Mouse (Mus musculus): Measurements from ENCODE around the gene Pan2.
"Not testable (repeated sequence)": the region's sequence is repeated elsewhere in the genome, so short reads cannot be mapped to it uniquely, and the experiment has no call there.

Pan2 gene

GRCm38 (mm10) chr10:128303126-128304021 is at the start of gene Pan2:
Pan2 (plus strand) TSS chr10:128303335.
- DNase-seq (ENCODE audit: low read depth, low spot score), result peak; percentile 100

GRCm38 (mm10) chr10:128253677-128254255 is 49.4 kb upstream of the Pan2 start, which contains the start of gene Apon:
Apon (plus strand) TSS chr10:128254096.
- DNase-seq (ENCODE audit: low read depth, low spot score), result no peak

GRCm38 (mm10) chr10:128255925-128256324 is 47.2 kb upstream of the Pan2 start:
- no peak for DNase-seq (ENCODE audit: low read depth, low spot score)

- DNase-seq (ENCODE audit: low read depth, low spot score), result no peak
These were observed 46.8 kb upstream of the Pan2 start for GRCm38 (mm10) chr10:128256328-128256727.

- peak; percentile 87 for DNase-seq (ENCODE audit: low read depth, low spot score)
These were observed 44.2 kb upstream of the Pan2 start for GRCm38 (mm10) chr10:128258953-128259352.

GRCm38 (mm10) chr10:128259946-128260345 is 43.2 kb upstream of the Pan2 start:
- peak; percentile 62 for DNase-seq (ENCODE audit: low read depth, low spot score)

- DNase-seq (ENCODE audit: low read depth, low spot score), result peak; percentile 22
These were observed 42.8 kb upstream of the Pan2 start for GRCm38 (mm10) chr10:128260376-128260775.

GRCm38 (mm10) chr10:128262300-128262699 is 40.8 kb upstream of the Pan2 start:
- DNase-seq (ENCODE audit: low read depth, low spot score), result no peak

GRCm38 (mm10) chr10:128263393-128264310 is 39.5 kb upstream of the Pan2 start:
- peak; percentile 90 for DNase-seq (ENCODE audit: low read depth, low spot score)

GRCm38 (mm10) chr10:128268371-128268770 is 34.8 kb upstream of the Pan2 start, which contains the start of gene Apof:
Apof (plus strand) TSS chr10:128268671.
- DNase-seq (ENCODE audit: low read depth, low spot score), result no peak

GRCm38 (mm10) chr10:128269206-128269910 is 33.8 kb upstream of the Pan2 start:
- no peak for DNase-seq (ENCODE audit: low read depth, low spot score)

- peak; percentile 98 for DNase-seq (ENCODE audit: low read depth, low spot score)
These were observed 32.8 kb upstream of the Pan2 start, which contains the start of gene Stat2 for GRCm38 (mm10) chr10:128270287-128270841. Stat2 (plus strand) TSS chr10:128270559.

- no peak for DNase-seq (ENCODE audit: low read depth, low spot score)
These were observed 32.3 kb upstream of the Pan2 start for GRCm38 (mm10) chr10:128270866-128271265.

- DNase-seq (ENCODE audit: low read depth, low spot score), result peak; percentile 22
These were observed 31.3 kb upstream of the Pan2 start for GRCm38 (mm10) chr10:128271883-128272282.

GRCm38 (mm10) chr10:128272819-128273439 is 30.2 kb upstream of the Pan2 start:
- not testable (repeated sequence) for DNase-seq (ENCODE audit: low read depth, low spot score)

- not testable (repeated sequence) for DNase-seq (ENCODE audit: low read depth, low spot score)
These were observed 27.8 kb upstream of the Pan2 start for GRCm38 (mm10) chr10:128275374-128275773.

- DNase-seq (ENCODE audit: low read depth, low spot score), result no peak
These were observed 25.0 kb upstream of the Pan2 start for GRCm38 (mm10) chr10:128278158-128278557.

GRCm38 (mm10) chr10:128280943-128281342 is 22.2 kb upstream of the Pan2 start:
- no peak for DNase-seq (ENCODE audit: low read depth, low spot score)

GRCm38 (mm10) chr10:128281682-128282081 is 21.5 kb upstream of the Pan2 start:
- DNase-seq (ENCODE audit: low read depth, low spot score), result no peak

GRCm38 (mm10) chr10:128282886-128283450 is 20.2 kb upstream of the Pan2 start:
- DNase-seq (ENCODE audit: low read depth, low spot score), result no peak
